Mouse (Mus musculus) midbrain, embryonic 15.5 days (tissue): ENCODE results near the gene Gng12. TPM values are rescaled to one million over a fixed set of nuclear protein-coding genes. Genes with fewer than 3 reads are reported as not detected.
A peak's percentile ranks its signal among the peaks of the same experiment; 100 is the strongest.
"Not testable (repeated sequence)": the region's sequence is repeated elsewhere in the genome, so short reads cannot be mapped to it uniquely, and the experiment has no call there.

Experiments
- ATAC-seq: fragments of 200-750 bp; cut with Nextera tagmentation; replicated peaks from 2 replicates; pipeline ENCODE4 v1.8.0; 2017; ENCODE audit warnings: moderate TSS enrichment
- H3K27ac ChIP-seq: fragments of 300-500 bp; sonication (generic); 2 replicates; pipeline ENCODE4 v1.5.1; 2015; ENCODE audit warnings: mild to moderate bottlenecking, inconsistent platforms
- H3K27me3 ChIP-seq: fragments of 300-500 bp; sonication (generic); replicated peaks from 2 replicates; pipeline ENCODE4 v1.6.1; 2015; ENCODE audit warnings: inconsistent platforms
- H3K36me3 ChIP-seq: fragments of 300-500 bp; sonication (generic); replicated peaks from 2 replicates; pipeline ENCODE4 v1.6.1; 2015; ENCODE audit warnings: inconsistent platforms
- H3K4me1 ChIP-seq: fragments of 300-500 bp; sonication (generic); 2 replicates; pipeline ENCODE4 v1.6.1; 2015; ENCODE audit warnings: inconsistent platforms
- H3K4me2 ChIP-seq: fragments of 300-500 bp; sonication (generic); 2 replicates; pipeline ENCODE4 v1.6.1; 2015; ENCODE audit warnings: inconsistent platforms, mild to moderate bottlenecking, moderate library complexity
- H3K4me3 ChIP-seq: fragments of 300-500 bp; sonication (generic); 2 replicates; pipeline ENCODE4 v1.5.1; 2015; ENCODE audit warnings: mild to moderate bottlenecking, inconsistent platforms
- H3K9ac ChIP-seq: fragments of 300-500 bp; sonication (generic); 2 replicates; pipeline ENCODE4 v1.6.1; 2015; ENCODE audit warnings: mild to moderate bottlenecking, inconsistent platforms
- H3K9me3 ChIP-seq: fragments of 300-500 bp; sonication (generic); 2 replicates; pipeline ENCODE4 v1.6.1; 2016; ENCODE audit warnings: inconsistent platforms
- WGBS: fragments of 180-500 bp; shearing (Covaris S2); methylation state at CpG from one replicate; pipeline ENCODE4 v1.1.7; 2015; ENCODE audit warnings: mixed read lengths; 5-methylcytosine and 5-hydroxymethylcytosine counted together
- polyA plus RNA-seq: library from polyadenylated mRNA; unstranded; fragments of >200 nt; fragmentation: Nextera tagmentation; extraction: Ambion mirVana; gene quantifications from 2 replicates; pipeline ENCODE4 v1.2.1, GENCODE M21; 2015

Gng12 gene
- 27.9 and 29.2 TPM in 2 replicates for polyA plus RNA-seq

- under 1% methylated on average over 94 of the region's 98 CpGs for WGBS
- ATAC-seq: peak; percentile 92
Observed at GRCm38 (mm10) chr6:66896119-66896920, at the start of gene Gng12. Gng12 (plus strand) TSS chr6:66896397.

GRCm38 (mm10) chr6:66848936-66849335 is 47.3 kb upstream of the Gng12 start:
- 50% methylated on average over 4 of the region's 4 CpGs for WGBS
- Histone ChIP-seq H3K9me3 (no peaks in the 10 kb centered on the region), H3K36me3 (no peaks in the 10 kb centered on the region), H3K27me3 (no peaks in the 10 kb centered on the region), H3K4me1 (no peaks in the 10 kb centered on the region), H3K27ac (no peak overlapping the region), H3K4me3 (no peak overlapping the region), H3K9ac (no peak overlapping the region), H3K4me2 (no peak overlapping the region)
- ATAC-seq: no peak

More at GRCm38 (mm10) chr6:66896119-66896920, at the start of gene Gng12:
- peak within 1 kb of the TSS; percentile 86 for H3K4me2 ChIP-seq
- H3K27ac ChIP-seq: 0 out of 2 replicates have a peak within 1 kb of the TSS, but pooled peaks have one; percentile 8
- peak within 1 kb of the TSS; percentile 68 for H3K4me3 ChIP-seq
- H3K9ac ChIP-seq: peak within 1 kb of the TSS; percentile 55
- H3K4me1 ChIP-seq: peaks cover 7% of the 10 kb centered on the region; the same call in 1 of the 2 replicates
- no peaks in the 10 kb centered on the region for H3K36me3 ChIP-seq
- no peaks in the 10 kb centered on the region for H3K27me3 ChIP-seq
- no peaks in the 10 kb centered on the region for H3K9me3 ChIP-seq

- no peaks in the 10 kb centered on the region for H3K9me3 ChIP-seq
- H3K36me3 ChIP-seq: no peaks in the 10 kb centered on the region
- H3K27ac ChIP-seq: no peak overlapping the region
- no peak overlapping the region for H3K4me3 ChIP-seq
- no peak overlapping the region for H3K4me2 ChIP-seq
- no peaks in the 10 kb centered on the region for H3K4me1 ChIP-seq
- H3K9ac ChIP-seq: no peak overlapping the region
- H3K27me3 ChIP-seq: no peaks in the 10 kb centered on the region
- ATAC-seq: no peak
Observed at GRCm38 (mm10) chr6:66856236-66856635, 40.0 kb upstream of the Gng12 start.

GRCm38 (mm10) chr6:66858356-66858755 is 37.8 kb upstream of the Gng12 start:
- no peaks in the 10 kb centered on the region for H3K36me3 ChIP-seq
- no peaks in the 10 kb centered on the region for H3K9me3 ChIP-seq
- H3K4me1 ChIP-seq: no peaks in the 10 kb centered on the region
- WGBS: 94% methylated on average over 1 of the region's 1 CpGs
- H3K27me3 ChIP-seq: no peaks in the 10 kb centered on the region
- ATAC-seq: no peak
- H3K4me2 ChIP-seq: no peak overlapping the region
- no peak overlapping the region for H3K4me3 ChIP-seq
- no peak overlapping the region for H3K9ac ChIP-seq
- H3K27ac ChIP-seq: no peak overlapping the region

- no peak overlapping the region for H3K4me3 ChIP-seq
- no peak overlapping the region for H3K27ac ChIP-seq
- no peaks in the 10 kb centered on the region for H3K4me1 ChIP-seq
- ATAC-seq: no peak
- H3K27me3 ChIP-seq: no peaks in the 10 kb centered on the region
- no peaks in the 10 kb centered on the region for H3K36me3 ChIP-seq
- H3K4me2 ChIP-seq: no peak overlapping the region
- H3K9ac ChIP-seq: no peak overlapping the region
- H3K9me3 ChIP-seq: no peaks in the 10 kb centered on the region
Observed at GRCm38 (mm10) chr6:66859391-66859790, 36.8 kb upstream of the Gng12 start.

- 86% methylated on average over 2 of the region's 2 CpGs for WGBS
- no peak overlapping the region for H3K4me3 ChIP-seq
Observed at GRCm38 (mm10) chr6:66864463-66864862, 31.7 kb upstream of the Gng12 start.

GRCm38 (mm10) chr6:66866295-66866694 is 29.9 kb upstream of the Gng12 start:
- Histone ChIP-seq H3K27me3 (no peaks in the 10 kb centered on the region), H3K4me1 (no peaks in the 10 kb centered on the region), H3K4me3 (no peak overlapping the region), H3K9me3 (no peaks in the 10 kb centered on the region), H3K4me2 (no peak overlapping the region), H3K9ac (no peak overlapping the region), H3K36me3 (no peaks in the 10 kb centered on the region), H3K27ac (no peak overlapping the region)
- WGBS: 96% methylated on average over 1 of the region's 1 CpGs
- ATAC-seq: no peak

More at GRCm38 (mm10) chr6:66864463-66864862, 31.7 kb upstream of the Gng12 start:
- Histone ChIP-seq H3K27me3 (no peaks in the 10 kb centered on the region), H3K36me3 (no peaks in the 10 kb centered on the region), H3K4me1 (no peaks in the 10 kb centered on the region), H3K9ac (no peak overlapping the region), H3K4me2 (no peak overlapping the region), H3K9me3 (no peaks in the 10 kb centered on the region), H3K27ac (no peak overlapping the region)
- ATAC-seq: no peak

GRCm38 (mm10) chr6:66877048-66877447 is 19.1 kb upstream of the Gng12 start:
- not testable (repeated sequence) for H3K27ac ChIP-seq, H3K27me3 ChIP-seq, H3K4me2 ChIP-seq, H3K9ac ChIP-seq, H3K36me3 ChIP-seq, H3K4me3 ChIP-seq, H3K4me1 ChIP-seq, ATAC-seq, H3K9me3 ChIP-seq
- 93% methylated on average over 13 of the region's 13 CpGs for WGBS

- Histone ChIP-seq H3K36me3 (no peaks in the 10 kb centered on the region), H3K4me2 (no peak overlapping the region), H3K9me3 (no peaks in the 10 kb centered on the region), H3K4me1 (no peaks in the 10 kb centered on the region), H3K9ac (no peak overlapping the region), H3K27ac (no peak overlapping the region), H3K4me3 (no peak overlapping the region), H3K27me3 (no peaks in the 10 kb centered on the region)
- 91% methylated on average over 3 of the region's 3 CpGs for WGBS
- no peak for ATAC-seq
Observed at GRCm38 (mm10) chr6:66890349-66891158, 5.6 kb upstream of the Gng12 start.

GRCm38 (mm10) chr6:66893950-66894349 is 2.2 kb upstream of the Gng12 start:
- H3K9me3 ChIP-seq: no peaks in the 10 kb centered on the region
- H3K9ac ChIP-seq: no peak overlapping the region
- WGBS: 90% methylated on average over 5 of the region's 5 CpGs
- no peaks in the 10 kb centered on the region for H3K36me3 ChIP-seq
- ATAC-seq: no peak
- no peaks in the 10 kb centered on the region for H3K27me3 ChIP-seq
- no peak overlapping the region for H3K4me2 ChIP-seq
- no peak overlapping the region for H3K27ac ChIP-seq
- peaks cover 7% of the 10 kb centered on the region; the same call in 1 of the 2 replicates for H3K4me1 ChIP-seq
- no peak overlapping the region for H3K4me3 ChIP-seq

GRCm38 (mm10) chr6:66894999-66895398 is 1.2 kb upstream of the Gng12 start:
- Histone ChIP-seq H3K4me2 (no peak overlapping the region), H3K27ac (no peak overlapping the region), H3K9me3 (no peaks in the 10 kb centered on the region), H3K4me3 (no peak overlapping the region), H3K9ac (no peak overlapping the region), H3K27me3 (no peaks in the 10 kb centered on the region), H3K36me3 (no peaks in the 10 kb centered on the region), H3K4me1 (peaks cover 7% of the 10 kb centered on the region; the same call in 1 of the 2 replicates)
- WGBS: 76% methylated on average over 1 of the region's 1 CpGs
- ATAC-seq: no peak

GRCm38 (mm10) chr6:66896921-66897645 is 886 bp downstream of the Gng12 start:
- WGBS: 3% methylated on average over 25 of the region's 25 CpGs
- no peaks in the 10 kb centered on the region for H3K36me3 ChIP-seq
- ATAC-seq: peak; percentile 43
- H3K4me3 ChIP-seq: peak overlapping the region; percentile 68
- H3K27ac ChIP-seq: no peak overlapping the region
- H3K4me2 ChIP-seq: peak overlapping the region; percentile 86
- peaks cover 7% of the 10 kb centered on the region; the same call in 1 of the 2 replicates for H3K4me1 ChIP-seq
- peak overlapping the region; percentile 55 for H3K9ac ChIP-seq
- no peaks in the 10 kb centered on the region for H3K27me3 ChIP-seq
- H3K9me3 ChIP-seq: no peaks in the 10 kb centered on the region
